Mouse (Mus musculus): Measurements from ENCODE around the gene Srpk1. TPM values are rescaled to one million over a fixed set of nuclear protein-coding genes. Genes with fewer than 3 reads are reported as not detected.

The Srpk1 gene
- polyA plus RNA-seq, 1 experiment from 2014 or later, result 61.5 TPM

GRCm38 (mm10) chr17:28609543-28609942, 13.0 kb downstream of the Srpk1 start:
- H3K36me3 ChIP-seq, result peaks cover 57% of the 10 kb centered on the region
- H3K9me3 ChIP-seq (replicated peaks), result no peaks in the 10 kb centered on the region
- H3K4me3 ChIP-seq, result no peak overlapping the region
- no peak overlapping the region for H3K4me2 ChIP-seq
- no peak overlapping the region for H3K27ac ChIP-seq
- peaks cover 27% of the 10 kb centered on the region for H3K4me1 ChIP-seq
- WGBS (ENCODE audit: insufficient replicate concordance), result 38% methylated on average over 3 of the region's 3 CpGs
- H3K27me3 ChIP-seq (replicated peaks), result no peaks in the 10 kb centered on the region
- H3K9ac ChIP-seq, result no peak overlapping the region
- ATAC-seq, result no peak

GRCm38 (mm10) chr17:28601557-28602250, 20.8 kb downstream of the Srpk1 start:
- Histone ChIP-seq H3K27me3 (replicated peaks) (no peaks in the 10 kb centered on the region), H3K9ac (no peak overlapping the region), H3K4me1 (no peaks in the 10 kb centered on the region), H3K27ac (no peak overlapping the region), H3K36me3 (peaks cover 95% of the 10 kb centered on the region), H3K9me3 (replicated peaks) (no peaks in the 10 kb centered on the region), H3K4me2 (no peak overlapping the region), H3K4me3 (no peak overlapping the region)
- WGBS (ENCODE audit: insufficient replicate concordance), result 85% methylated on average over 9 of the region's 9 CpGs
- ATAC-seq, result no peak

- Histone ChIP-seq H3K36me3 (peaks cover 95% of the 10 kb centered on the region), H3K9me3 (replicated peaks) (no peaks in the 10 kb centered on the region), H3K9ac (no peak overlapping the region), H3K27me3 (replicated peaks) (no peaks in the 10 kb centered on the region), H3K4me2 (no peak overlapping the region), H3K27ac (no peak overlapping the region), H3K4me3 (no peak overlapping the region), H3K4me1 (no peaks in the 10 kb centered on the region)
- ATAC-seq, result no peak
- 85% methylated on average over 5 of the region's 5 CpGs for WGBS (ENCODE audit: insufficient replicate concordance)
Observed at GRCm38 (mm10) chr17:28600780-28601179, 21.7 kb downstream of the Srpk1 start.

GRCm38 (mm10) chr17:28593965-28594364, 28.5 kb downstream of the Srpk1 start:
- no peak overlapping the region for H3K4me2 ChIP-seq
- peaks cover 92% of the 10 kb centered on the region for H3K36me3 ChIP-seq
- no peak overlapping the region for H3K4me3 ChIP-seq
- ATAC-seq, result no peak
- H3K9ac ChIP-seq, result no peak overlapping the region
- no peak overlapping the region for H3K27ac ChIP-seq
- H3K9me3 ChIP-seq (replicated peaks), result no peaks in the 10 kb centered on the region
- no peaks in the 10 kb centered on the region for H3K4me1 ChIP-seq
- H3K27me3 ChIP-seq (replicated peaks), result no peaks in the 10 kb centered on the region
- 56% methylated on average over 4 of the region's 4 CpGs for WGBS (ENCODE audit: insufficient replicate concordance)

- Histone ChIP-seq H3K4me2 (no peak overlapping the region), H3K4me3 (no peak overlapping the region), H3K27ac (no peak overlapping the region), H3K4me1 (no peaks in the 10 kb centered on the region), H3K27me3 (replicated peaks) (no peaks in the 10 kb centered on the region), H3K36me3 (peaks cover 94% of the 10 kb centered on the region), H3K9ac (no peak overlapping the region), H3K9me3 (replicated peaks) (no peaks in the 10 kb centered on the region)
- ATAC-seq, result no peak
- 17% methylated on average over 4 of the region's 4 CpGs for WGBS (ENCODE audit: insufficient replicate concordance)
Observed at GRCm38 (mm10) chr17:28592998-28593397, 29.5 kb downstream of the Srpk1 start.

- Histone ChIP-seq H3K27ac (no peak overlapping the region), H3K36me3 (peaks cover 84% of the 10 kb centered on the region), H3K4me2 (no peak overlapping the region), H3K4me3 (no peak overlapping the region), H3K9me3 (replicated peaks) (no peaks in the 10 kb centered on the region), H3K27me3 (replicated peaks) (no peaks in the 10 kb centered on the region), H3K4me1 (no peaks in the 10 kb centered on the region), H3K9ac (no peak overlapping the region)
- WGBS (ENCODE audit: insufficient replicate concordance), result 73% methylated on average over 5 of the region's 5 CpGs
- ATAC-seq, result no peak
Observed at GRCm38 (mm10) chr17:28591476-28591875, 31.0 kb downstream of the Srpk1 start.

GRCm38 (mm10) chr17:28590596-28590995, 31.9 kb downstream of the Srpk1 start:
- Histone ChIP-seq H3K9me3 (replicated peaks) (no peaks in the 10 kb centered on the region), H3K27ac (no peak overlapping the region), H3K4me2 (no peak overlapping the region), H3K4me3 (no peak overlapping the region), H3K4me1 (no peaks in the 10 kb centered on the region), H3K27me3 (replicated peaks) (no peaks in the 10 kb centered on the region), H3K36me3 (peaks cover 75% of the 10 kb centered on the region), H3K9ac (no peak overlapping the region)
- WGBS (ENCODE audit: insufficient replicate concordance), result 66% methylated on average over 3 of the region's 3 CpGs
- ATAC-seq, result no peak

- H3K27ac ChIP-seq, result no peak overlapping the region
- no peaks in the 10 kb centered on the region for H3K27me3 ChIP-seq (replicated peaks)
- H3K9me3 ChIP-seq (replicated peaks), result no peaks in the 10 kb centered on the region
- no peaks in the 10 kb centered on the region for H3K4me1 ChIP-seq
- H3K9ac ChIP-seq, result no peak overlapping the region
- no peak overlapping the region for H3K4me2 ChIP-seq
- ATAC-seq, result no peak
- no peak overlapping the region for H3K4me3 ChIP-seq
- peaks cover 59% of the 10 kb centered on the region for H3K36me3 ChIP-seq
- 74% methylated on average over 2 of the region's 2 CpGs for WGBS (ENCODE audit: insufficient replicate concordance)
Observed at GRCm38 (mm10) chr17:28588591-28588990, 33.9 kb downstream of the Srpk1 start.

- Histone ChIP-seq H3K27ac (no peak overlapping the region), H3K4me1 (no peaks in the 10 kb centered on the region), H3K4me2 (no peak overlapping the region), H3K9ac (no peak overlapping the region), H3K4me3 (no peak overlapping the region), H3K9me3 (replicated peaks) (no peaks in the 10 kb centered on the region), H3K27me3 (replicated peaks) (no peaks in the 10 kb centered on the region), H3K36me3 (peaks cover 38% of the 10 kb centered on the region)
- no peak for ATAC-seq
- WGBS (ENCODE audit: insufficient replicate concordance), result 61% methylated on average over 3 of the region's 3 CpGs
Observed at GRCm38 (mm10) chr17:28586509-28586908, 36.0 kb downstream of the Srpk1 start.

GRCm38 (mm10) chr17:28581056-28581455, 41.5 kb downstream of the Srpk1 start:
- Histone ChIP-seq H3K4me1 (no peaks in the 10 kb centered on the region; the same call in 1 of the 2 replicates), H3K4me2 (no peak overlapping the region), H3K4me3 (no peak overlapping the region), H3K27me3 (replicated peaks) (peaks cover 4% of the 10 kb centered on the region; the same call in 1 of the 2 replicates), H3K36me3 (no peaks in the 10 kb centered on the region), H3K27ac (no peak overlapping the region), H3K9ac (no peak overlapping the region), H3K9me3 (replicated peaks) (no peaks in the 10 kb centered on the region)
- ATAC-seq, result no peak
- 40% methylated on average over 2 of the region's 2 CpGs for WGBS (ENCODE audit: insufficient replicate concordance)

- H3K27ac ChIP-seq, result no peak overlapping the region
- WGBS (ENCODE audit: insufficient replicate concordance), result 5% methylated on average over 9 of the region's 9 CpGs
- peaks cover 11% of the 10 kb centered on the region for H3K27me3 ChIP-seq (replicated peaks)
- no peak overlapping the region for H3K9ac ChIP-seq
- ATAC-seq, result 0 out of 2 replicates have a peak, but pooled peaks have one; percentile 45
- no peaks in the 10 kb centered on the region for H3K36me3 ChIP-seq
- H3K4me1 ChIP-seq, result peaks cover 7% of the 10 kb centered on the region
- no peak overlapping the region for H3K4me2 ChIP-seq
- H3K4me3 ChIP-seq, result no peak overlapping the region
- no peaks in the 10 kb centered on the region for H3K9me3 ChIP-seq (replicated peaks)
Observed at GRCm38 (mm10) chr17:28580396-28580795, 42.1 kb downstream of the Srpk1 start.

- Histone ChIP-seq H3K36me3 (no peaks in the 10 kb centered on the region), H3K27me3 (replicated peaks) (peaks cover 22% of the 10 kb centered on the region), H3K9ac (no peak within 1 kb of the TSS), H3K4me2 (peak within 1 kb of the TSS; percentile 45), H3K9me3 (replicated peaks) (no peaks in the 10 kb centered on the region), H3K27ac (no peak within 1 kb of the TSS), H3K4me1 (peaks cover 7% of the 10 kb centered on the region), H3K4me3 (0 out of 2 replicates have a peak within 1 kb of the TSS, but pooled peaks have one; percentile 14)
- 14% methylated on average over 50 of the region's 50 CpGs for WGBS (ENCODE audit: insufficient replicate concordance)
- peak; percentile 62 for ATAC-seq
Observed at GRCm38 (mm10) chr17:28575244-28576125, 47.0 kb downstream of the Srpk1 start, which contains the start of gene Lhfpl5. Gene Lhfpl5, plus strand, starts transcription at chr17:28575641.
